Mouse (Mus musculus): ENCODE results near the gene Thap3.
"Not testable (repeated sequence)": the region's sequence is repeated elsewhere in the genome, so short reads cannot be mapped to it uniquely, and the experiment has no call there.

The Thap3 gene

DNA sequence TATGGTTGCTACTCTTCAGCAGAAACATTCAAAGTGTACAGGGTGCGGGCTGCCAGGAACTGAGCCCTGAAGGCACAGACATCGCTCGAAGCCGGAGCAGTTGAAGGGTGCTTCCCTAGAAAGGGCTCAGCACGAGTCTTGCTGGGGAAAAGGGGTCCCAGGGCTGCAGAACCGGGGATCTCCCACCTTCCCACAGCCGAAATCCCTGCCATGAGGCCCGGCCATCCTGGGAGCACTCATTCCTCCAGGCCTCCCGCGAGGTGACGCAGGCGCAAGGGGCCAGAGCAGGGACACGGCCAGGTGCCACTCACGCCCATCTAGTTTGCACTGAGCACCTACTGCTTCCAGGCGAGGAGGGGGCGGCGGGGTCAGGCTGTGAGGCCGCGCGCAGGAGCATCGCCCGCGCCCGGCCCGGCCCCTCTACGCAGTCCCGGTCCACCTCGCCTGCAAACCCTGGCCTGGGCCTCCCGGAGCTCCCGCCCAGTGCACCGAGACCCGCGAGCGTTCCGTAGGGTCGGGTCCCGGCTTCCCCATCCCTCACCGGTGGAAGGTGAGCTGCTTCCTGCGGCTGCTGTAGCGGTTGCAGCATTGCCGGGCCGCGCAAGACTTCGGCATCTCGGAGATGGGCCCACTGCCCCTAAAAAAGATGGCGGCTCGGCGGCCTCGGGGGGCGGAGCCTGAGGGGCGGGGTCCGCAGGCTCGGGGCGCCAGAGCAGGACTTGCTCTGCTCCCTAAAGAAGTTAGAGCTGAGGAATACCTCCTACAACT is at the start of gene Thap3:
Gene Thap3 (minus strand): TSS at position 656 of the 768 bp plus-strand sequence.
- peak; percentile 83 for DNase-seq

DNA sequence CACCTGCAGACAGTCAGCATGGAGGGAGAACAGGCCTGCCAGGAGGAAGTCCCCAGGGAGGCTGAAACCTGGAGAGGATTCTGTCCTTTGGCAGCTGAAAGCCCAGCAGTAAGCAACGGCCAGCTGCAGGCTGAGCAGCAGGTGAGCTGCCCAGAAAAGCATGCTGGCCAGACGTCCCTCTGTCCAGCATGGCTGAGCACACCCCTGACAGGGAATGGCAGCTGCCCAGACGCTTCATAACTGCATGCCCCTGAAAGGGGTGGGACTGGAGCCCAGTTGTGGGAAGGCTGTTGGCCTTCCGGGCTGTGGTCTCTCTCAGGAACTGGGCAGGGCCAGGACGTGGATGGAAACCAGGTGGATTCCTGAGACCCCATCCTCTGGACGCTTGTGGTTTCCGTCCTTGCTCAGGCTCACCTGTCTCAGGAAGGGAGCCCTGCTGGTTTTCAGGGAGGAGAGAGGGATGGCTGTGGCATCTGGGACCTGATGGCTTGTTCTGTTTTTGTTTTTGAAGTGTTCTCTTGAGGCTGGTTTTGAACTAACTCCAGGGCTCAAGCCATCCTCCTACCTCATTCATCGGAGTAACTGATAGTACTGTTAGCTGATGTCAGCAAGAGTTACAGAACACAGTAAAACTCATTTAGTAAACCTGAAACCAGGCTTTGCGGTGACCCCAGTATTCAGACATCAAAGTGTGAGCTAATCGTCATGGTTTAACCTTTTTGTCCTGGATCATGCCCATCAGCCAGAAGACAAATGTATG is 49.6 kb upstream of the Thap3 start, which contains the start of gene Tas1r1:
Gene Tas1r1 (minus strand): TSS at position 344 of the 760 bp plus-strand sequence.
- no peak for DNase-seq

DNA sequence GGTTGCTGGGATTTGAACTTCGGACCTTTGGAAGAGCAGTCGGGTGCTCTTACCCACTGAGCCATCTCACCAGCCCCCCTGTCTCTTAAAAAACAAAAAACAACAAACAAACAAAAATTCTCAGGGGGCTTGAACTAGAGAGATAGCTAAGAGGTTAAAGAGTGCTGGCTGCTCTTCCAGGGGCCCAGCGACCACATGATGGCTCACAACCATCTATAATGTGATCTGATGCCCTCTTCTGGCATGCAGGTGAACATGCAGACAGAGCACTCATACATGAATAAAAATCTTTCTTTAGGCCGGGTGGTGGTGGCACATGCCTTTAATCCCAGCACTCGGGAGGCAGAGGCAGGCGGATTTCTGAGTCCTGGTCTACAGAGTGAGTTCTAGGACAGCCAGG is 47.7 kb upstream of the Thap3 start:
- not testable (repeated sequence) for DNase-seq

DNA sequence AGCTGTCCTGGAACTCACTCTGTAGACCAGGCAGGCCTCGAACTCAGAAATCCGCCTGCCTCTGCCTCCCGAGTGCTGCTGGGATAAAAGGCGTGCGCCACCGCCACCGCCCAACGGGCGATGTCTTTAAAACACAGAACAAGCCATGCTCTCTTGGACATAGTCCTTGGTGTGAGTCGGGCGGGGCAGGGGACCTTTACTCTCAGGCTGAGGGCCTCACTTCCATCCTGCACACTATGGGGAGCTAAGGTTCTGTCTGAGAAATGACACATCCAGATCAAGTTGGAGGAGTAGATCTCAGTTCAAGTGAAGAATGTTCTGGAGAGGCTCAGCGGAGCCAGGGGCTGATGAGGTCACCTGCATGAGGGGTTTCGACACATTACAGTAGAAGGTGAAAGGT is 44.1 kb upstream of the Thap3 start:
- DNase-seq = no peak

DNA sequence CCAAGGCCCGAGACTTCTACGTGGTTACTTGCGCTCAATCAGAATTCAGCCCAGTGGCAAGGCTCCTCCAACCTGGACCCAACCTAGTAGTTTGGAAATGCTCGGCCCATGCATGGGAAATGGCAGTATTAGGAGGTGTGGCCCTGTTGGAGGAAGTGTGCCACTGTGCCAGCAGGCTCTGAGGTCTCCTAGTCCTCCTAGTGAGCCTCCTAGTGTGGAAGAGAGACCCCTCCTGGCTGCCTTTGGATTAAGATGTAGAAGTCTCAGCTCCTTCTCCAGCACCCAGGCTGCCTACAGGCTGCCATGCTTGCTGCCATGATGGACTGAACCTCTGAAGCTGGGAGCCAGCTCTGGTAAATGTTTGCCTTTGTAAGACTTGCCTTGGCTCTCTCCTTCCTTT is 41.2 kb upstream of the Thap3 start:
- DNase-seq = no peak

DNA sequence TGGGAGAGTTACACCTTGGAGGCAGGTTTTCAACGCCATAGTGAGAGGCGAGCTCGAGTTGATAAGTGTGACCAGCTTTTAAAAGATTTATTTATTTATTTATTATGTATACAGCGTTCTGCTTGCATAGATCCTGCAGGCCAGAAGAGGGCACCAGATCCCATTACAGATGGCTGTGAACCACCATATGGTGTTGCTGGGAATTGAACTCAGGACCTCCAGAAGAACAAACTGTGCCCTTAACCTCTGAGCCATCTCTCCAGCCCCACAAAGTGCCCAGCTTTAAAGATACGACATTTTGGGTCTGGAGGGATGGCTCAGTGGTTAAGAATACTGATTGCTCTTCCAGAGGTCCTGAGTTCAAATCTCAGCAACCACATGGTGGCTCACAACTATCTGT is 40.3 kb upstream of the Thap3 start:
- DNase-seq = no peak

DNA sequence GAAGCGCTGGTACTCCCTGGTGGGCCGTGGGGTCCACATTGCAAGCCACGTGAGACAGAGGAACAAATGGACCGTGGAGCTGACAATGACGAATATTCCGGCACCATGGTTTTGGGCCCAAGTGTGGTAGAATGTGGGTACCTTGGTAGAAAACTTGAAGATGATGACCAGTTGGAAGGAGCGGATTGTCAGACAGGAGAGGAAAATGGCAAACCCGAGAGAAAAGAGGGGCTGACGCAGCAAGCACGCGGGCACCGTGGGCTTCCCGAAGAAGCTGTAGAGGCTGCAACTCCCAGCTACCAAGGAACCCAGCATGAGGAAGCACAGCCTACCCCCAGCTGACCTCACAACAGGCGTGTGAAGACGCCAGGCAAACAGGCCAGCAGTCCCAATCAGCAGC is 39.7 kb upstream of the Thap3 start:
- DNase-seq = no peak

DNA sequence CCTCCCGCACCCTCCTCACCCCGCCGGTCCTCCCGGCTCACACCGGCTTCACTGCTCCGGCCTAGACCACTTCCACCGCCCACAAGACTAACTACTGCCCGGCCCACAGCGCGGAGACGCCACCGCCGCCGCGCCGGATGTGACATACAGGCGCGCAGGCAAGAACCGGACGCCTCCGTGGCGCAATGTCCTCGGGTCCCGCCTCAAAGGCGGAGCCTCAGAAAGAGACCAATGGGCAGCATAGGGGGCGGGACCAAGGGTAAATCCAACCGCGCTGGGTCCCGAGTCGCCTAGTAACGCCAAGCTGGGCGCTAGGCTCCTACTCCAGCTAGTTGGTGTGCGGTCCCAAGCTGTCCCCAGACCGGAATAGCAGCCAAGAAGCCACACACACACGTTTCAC is 38.7 kb upstream of the Thap3 start, which contains the start of gene Zbtb48:
Gene Zbtb48 (minus strand): TSS at position 148 of the 400 bp plus-strand sequence.
- peak; percentile 97 for DNase-seq

DNA sequence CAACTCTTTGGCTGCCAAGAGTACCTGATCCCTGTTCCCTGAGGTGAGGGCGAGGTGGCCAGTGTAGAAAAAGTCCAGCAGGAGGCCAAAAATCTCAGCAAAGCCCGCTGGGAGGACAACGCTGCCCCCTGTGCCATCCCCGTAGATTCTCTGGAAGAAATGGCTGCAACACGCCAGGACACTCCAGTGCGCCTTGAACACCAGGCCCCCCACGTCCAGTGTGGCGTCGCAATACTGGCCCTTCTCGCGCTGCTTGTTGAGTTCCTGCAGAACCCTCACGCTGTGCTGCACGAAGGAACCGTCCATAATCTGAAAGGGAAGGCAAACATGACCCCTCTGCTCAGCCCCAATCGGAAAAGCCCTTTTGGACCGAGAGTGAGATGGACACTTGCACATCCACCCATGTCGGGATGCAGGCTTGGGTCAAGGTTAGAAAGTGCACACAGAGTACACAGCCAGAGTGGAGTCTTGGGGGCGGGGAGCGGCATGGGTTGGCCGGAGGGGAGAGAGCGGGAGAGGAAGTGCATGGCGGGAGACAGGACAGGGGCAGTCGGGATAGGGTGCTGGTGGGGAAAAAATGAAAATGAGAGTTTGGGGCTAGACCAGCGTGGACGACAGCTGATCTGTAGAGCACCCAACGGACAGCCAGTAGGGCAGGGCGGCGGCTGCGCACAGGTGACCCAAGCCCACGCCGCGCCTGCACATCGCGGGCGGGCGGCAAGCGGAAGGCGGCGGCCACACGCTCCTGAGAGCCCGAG is 38.1 kb upstream of the Thap3 start:
- peak; percentile 40 for DNase-seq

DNA sequence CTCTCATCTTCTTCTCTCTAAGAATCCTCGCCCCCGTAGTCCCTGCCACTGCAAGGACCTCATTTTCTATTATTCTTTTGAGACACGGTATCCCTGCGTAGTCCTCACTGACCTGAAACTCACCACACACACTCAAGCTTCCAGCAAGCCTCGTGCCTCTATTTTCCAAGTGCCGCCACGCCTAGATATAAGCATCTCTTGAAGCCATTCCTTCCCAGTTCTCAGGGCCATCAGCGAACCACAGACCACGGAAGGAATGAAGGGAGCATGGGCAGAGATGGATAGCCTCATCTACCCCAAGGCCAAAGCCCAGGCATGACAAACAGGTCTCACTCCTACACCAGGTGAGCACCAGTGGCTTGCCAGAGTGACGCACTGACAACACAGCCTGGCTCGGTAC is 35.7 kb upstream of the Thap3 start:
- no peak for DNase-seq

DNA sequence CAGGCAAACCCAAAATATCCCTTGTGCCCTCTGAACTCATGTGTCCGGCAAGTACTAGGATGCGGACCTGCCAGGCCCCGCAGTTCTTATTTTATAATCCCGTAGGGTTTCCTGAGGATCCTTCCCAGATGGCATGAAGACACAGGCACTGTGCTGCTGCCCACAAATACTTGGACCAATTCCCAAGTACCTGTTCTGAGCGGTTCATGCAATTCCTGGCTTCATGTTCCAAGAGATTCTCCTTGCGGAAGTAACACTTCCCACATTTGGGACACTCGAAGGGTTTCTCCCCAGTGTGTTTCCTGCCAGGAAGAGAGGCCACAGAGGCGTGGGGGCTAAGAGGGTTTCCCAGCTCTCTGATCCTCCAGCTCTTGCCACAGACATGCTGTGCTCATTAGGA is 33.7 kb upstream of the Thap3 start:
- DNase-seq = no peak

DNA sequence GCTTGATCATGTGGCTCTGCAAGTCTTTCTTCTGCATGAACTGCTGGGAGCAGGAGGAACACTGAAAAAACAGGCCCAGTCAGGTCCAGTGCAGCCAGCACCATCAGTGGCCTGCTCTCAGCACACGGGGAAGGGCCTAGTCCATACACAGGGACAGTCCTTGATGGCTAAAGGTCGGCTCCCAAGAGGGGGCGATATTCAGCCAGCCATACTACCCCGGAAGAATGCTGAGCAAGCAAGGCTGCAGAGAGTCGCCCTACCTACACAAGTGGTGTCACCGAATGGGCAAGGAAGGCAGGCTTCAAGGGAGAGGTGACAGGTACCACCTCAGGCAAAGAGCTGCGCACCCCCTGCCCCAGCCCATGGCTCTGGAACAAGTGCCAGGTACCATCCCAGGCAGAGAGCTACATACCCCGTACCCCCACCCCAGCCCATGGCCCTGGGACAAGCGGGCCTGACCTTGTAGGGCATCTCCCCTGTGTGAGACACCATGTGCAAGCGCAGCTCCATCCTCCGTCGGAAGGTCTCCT is 32.8 kb upstream of the Thap3 start:
- DNase-seq = no peak

DNA sequence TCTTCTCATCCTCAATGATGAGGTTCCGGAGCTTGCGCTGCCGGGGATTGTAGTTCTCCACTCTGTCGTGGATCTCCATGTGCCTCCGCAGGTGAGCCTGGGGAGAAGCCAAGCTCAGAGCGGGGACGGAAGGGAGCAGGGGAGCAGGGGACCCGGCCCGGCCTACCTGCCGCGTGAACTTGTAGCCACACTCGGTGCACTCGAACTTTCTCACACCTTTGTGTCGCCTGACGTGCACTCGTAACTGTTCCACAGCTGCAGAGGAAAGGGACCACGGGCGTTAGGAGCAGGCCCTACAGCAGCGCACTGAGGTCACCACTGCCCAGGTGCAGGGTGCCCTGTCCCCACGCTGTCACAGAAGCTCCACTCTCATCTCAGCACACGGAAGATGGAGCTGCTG is 31.2 kb upstream of the Thap3 start:
- DNase-seq = no peak

DNA sequence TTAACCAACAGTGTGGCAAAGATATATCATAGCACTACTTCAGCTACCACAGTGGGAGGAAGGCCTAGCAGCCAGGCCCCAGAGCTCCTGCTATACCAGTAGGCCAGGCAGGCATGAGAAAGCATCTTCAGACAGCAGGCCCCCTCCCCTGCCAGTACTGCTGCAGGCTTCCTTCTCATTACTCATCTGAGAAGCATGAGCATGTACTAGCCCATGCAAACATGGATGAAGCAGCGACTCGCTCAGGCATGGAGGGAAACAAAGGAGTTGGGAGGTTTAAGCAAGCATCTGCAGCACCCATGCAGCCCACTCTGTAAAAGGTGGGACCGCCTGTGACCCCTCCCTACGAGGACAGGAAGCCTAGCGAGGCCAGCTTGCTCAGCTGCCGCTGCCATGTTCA is 30.3 kb upstream of the Thap3 start:
- no peak for DNase-seq

DNA sequence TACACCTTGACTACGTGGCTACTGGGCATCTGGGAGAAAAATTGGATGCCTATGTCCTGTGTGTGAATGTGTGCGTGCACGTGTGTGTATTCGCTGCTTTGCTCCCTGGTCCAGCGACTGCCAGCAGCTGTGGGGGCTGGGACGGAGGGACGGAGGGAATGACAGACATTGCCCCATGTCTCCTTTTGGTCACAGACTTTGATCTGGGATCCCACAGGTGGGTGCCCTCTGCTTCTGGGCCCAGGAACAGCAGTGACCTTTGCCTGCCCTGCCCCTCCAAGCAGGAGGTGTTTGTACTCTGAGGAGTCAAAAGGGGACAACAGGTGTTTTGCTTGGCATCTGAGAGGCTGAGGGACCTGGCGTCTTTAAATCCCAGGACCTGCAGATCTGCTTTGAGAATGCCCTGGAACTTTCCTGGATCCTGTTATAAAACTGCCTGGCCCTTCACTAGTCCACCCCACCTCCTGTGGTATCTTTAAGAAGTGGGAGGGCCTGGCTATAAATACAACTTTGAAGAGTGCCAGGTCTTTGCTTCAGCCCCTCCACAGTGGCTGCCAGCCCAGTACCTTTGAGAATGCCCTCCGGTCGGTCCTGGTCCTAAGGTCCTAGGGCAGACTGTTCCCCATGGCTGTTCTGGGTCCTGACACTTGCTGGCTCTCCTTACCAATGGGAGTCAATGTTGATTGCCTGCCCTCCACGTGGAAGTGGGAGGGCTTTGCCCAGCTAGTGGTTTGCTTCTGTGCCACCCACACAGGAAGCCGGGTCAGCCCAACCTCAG is 24.4 kb upstream of the Thap3 start:
- no peak for DNase-seq

DNA sequence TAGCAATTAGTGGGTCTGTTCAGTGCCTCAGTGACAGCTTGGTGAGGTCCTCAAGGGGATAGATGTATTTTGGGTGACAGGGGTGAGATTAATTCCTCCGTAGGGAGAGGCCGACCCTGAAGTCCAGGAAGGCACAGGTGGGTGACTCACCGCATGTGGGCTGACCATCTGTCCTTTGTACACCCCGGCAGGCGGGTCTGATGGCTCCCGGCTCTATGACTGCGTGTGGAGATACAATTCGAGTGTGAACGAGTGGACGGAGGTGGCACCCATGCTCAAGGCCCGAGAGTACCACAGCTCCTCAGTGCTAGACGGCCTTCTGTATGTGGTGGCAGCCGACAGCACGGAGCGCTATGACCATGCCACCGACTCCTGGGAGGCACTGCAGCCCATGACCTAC is 23.3 kb upstream of the Thap3 start:
- DNase-seq = no peak

DNA sequence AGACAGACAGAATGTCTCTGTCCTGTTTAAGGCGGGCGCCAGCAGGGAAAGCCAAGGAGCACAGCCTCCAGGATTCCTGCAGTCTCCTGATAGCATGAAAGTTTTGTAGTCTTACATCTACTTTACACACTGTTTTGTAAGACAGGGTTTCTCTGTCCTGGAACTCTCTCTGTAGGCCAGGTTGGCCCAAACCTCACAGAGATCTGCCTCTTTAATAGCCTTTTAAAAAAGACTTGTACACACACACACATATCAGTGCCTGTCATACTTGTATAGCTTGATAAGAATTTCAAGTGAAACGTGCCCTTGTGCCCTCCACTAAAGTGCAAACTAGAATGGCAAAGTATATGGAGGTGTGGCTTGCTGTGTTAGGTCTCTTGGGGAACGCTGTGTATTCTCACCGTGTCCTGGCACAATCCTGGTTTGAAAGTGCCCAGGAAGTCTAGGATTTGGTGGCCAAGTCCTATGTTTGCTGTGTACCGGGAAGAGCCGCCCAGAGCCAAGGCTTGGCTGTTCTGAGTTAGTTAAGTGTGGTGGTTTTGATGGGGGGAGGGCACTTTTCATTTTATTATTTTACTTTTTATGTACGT is 22.5 kb upstream of the Thap3 start:
- DNase-seq = no peak

DNA sequence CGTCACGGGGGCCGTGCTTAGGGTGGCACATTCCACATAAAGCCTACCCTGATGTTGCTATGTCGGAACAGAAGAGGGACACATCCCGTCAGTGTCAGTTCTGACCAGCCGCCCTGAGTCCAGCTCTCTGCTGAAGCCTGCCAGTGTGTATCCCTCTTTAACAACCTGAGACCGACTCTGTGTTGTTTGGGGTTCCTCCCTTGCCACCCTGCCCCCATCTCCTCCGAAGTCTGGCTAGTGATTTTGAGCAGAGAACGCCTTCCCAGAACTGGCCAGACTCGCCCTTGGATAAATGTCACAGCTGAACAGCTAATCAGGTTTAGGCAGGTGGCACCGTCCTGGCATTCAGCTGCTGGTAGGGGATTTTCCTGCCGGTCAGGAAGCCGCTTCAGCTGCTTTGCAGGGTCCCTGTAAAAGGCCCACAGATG is 21.9 kb upstream of the Thap3 start:
- DNase-seq = no peak

DNA sequence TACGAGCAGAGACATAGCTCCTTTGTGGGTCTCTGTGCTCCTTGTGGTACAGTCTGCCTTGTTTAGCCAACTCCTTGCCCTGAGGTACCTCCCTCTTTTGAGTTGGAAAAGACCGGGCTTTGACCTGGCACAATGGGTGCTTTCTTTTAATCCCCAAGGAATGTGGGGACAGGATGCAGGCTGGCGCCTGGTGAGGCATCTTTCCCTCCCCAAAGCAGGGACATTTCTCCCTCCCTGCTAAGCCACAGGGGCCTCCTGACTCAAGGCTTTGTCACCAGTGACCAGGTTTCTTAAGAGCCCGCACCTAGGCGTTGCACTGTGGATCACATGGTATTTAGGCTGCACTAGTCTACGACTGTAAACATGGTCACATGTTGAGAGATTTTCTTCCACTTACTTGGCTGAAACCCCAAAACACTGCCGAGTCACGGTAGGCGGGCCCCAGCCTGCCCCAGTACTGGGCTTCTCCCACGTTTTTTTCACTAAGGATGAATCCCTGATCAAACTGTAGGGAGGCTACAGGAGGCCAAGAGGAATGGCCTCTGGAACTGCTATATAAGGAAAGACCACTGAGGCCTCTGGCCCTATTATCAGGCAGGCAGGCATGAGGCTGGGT is 21.4 kb upstream of the Thap3 start:
- DNase-seq = no peak

DNA sequence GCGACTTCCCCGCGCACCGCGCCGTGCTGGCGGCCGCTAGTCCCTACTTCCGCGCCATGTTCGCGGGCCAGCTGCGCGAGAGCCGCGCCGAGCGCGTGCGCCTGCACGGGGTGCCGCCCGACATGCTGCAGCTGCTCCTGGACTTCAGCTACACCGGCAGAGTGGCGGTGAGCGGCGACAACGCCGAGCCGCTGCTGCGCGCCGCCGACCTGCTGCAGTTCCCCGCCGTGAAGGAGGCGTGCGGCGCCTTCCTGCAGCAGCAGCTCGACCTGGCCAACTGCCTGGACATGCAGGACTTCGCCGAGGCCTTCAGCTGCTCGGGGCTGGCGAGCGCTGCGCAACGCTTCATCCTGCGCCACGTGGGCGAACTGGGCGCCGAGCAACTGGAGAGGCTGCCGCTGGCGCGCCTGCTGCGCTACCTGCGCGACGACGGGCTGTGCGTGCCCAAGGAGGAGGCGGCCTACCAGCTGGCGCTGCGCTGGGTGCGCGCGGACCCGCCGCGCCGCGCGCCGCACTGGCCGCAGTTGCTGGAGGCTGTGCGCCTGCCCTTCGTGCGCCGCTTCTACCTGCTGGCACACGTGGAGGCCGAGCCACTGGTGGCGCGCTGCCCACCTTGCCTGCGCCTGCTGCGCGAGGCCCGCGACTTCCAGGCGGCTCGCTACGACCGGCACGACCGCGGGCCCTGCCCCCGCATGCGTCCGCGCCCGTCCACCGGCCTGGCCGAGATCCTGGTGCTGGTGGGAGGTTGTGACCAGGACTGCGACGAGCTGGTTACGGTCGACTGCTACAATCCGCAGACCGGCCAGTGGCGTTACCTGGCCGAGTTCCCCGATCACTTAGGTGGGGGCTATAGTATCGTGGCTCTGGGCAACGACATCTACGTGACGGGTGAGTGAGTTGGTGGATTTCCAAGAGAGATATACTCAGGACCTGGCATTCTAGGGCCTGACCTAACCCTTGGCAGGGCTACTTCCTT is 20.6 kb upstream of the Thap3 start:
- peak; percentile 82 for DNase-seq
